Mouse (Mus musculus) megakaryocyte, adult 5-6 weeks (primary cell): ENCODE measurements at regions not wholly inside any gene's neighbourhood (a gene's known extent, or its start where the extent isn't known, plus 50 kb on each side); places are given as distances from the start of the nearest gene placed in this dataset.
A peak's percentile ranks its signal among the peaks of the same experiment; 100 is the strongest.
"Not testable (repeated sequence)": the region's sequence is repeated elsewhere in the genome, so short reads cannot be mapped to it uniquely, and the experiment has no call there.

Experiments used
- ATAC-seq: 2 replicates; pipeline ENCODE4 v1.8.0; 2016; ENCODE audit warnings: mild to moderate bottlenecking, inconsistent platforms; ENCODE audit not compliant: poor library complexity, severe bottlenecking

- peak; percentile 47 for ATAC-seq
Observed at GRCm38 (mm10) chr1:64463715-64464290, 68.6 kb upstream of the Creb1 start.

GRCm38 (mm10) chr1:64461616-64462015, 70.8 kb upstream of the Creb1 start:
- not testable (repeated sequence) for ATAC-seq

- ATAC-seq, result no peak
Observed at GRCm38 (mm10) chr1:64457872-64458271, 74.6 kb upstream of the Creb1 start.

GRCm38 (mm10) chr1:64449141-64449540, 83.3 kb upstream of the Creb1 start:
- ATAC-seq, result no peak

- ATAC-seq, result peak; percentile 75
Observed at GRCm38 (mm10) chr1:64448090-64448489, 84.4 kb upstream of the Creb1 start.

GRCm38 (mm10) chr1:64446492-64446891, 86.0 kb upstream of the Creb1 start:
- ATAC-seq, result no peak

- ATAC-seq, result peak; percentile 61
Observed at GRCm38 (mm10) chr1:64445919-64446318, 86.5 kb upstream of the Creb1 start.

- ATAC-seq, result no peak
Observed at GRCm38 (mm10) chr1:64443436-64443835, 89.0 kb upstream of the Creb1 start.

GRCm38 (mm10) chr1:64442179-64442874, 90.1 kb upstream of the Creb1 start:
- ATAC-seq, result no peak

- no peak for ATAC-seq
Observed at GRCm38 (mm10) chr1:64423256-64423655, 109.2 kb upstream of the Creb1 start.

- ATAC-seq, result no peak
Observed at GRCm38 (mm10) chr1:64418567-64418966, 113.9 kb upstream of the Creb1 start.

- no peak for ATAC-seq
Observed at GRCm38 (mm10) chr1:64415906-64416305, 116.5 kb upstream of the Creb1 start.

- ATAC-seq, result no peak
Observed at GRCm38 (mm10) chr1:64413181-64413560, 119.3 kb upstream of the Creb1 start.

- ATAC-seq, result no peak
Observed at GRCm38 (mm10) chr1:64412481-64413180, 119.8 kb upstream of the Creb1 start.

GRCm38 (mm10) chr1:64411851-64412480, 120.5 kb upstream of the Creb1 start:
- no peak for ATAC-seq

GRCm38 (mm10) chr1:64408807-64409582, 123.5 kb upstream of the Creb1 start:
- ATAC-seq, result no peak

- no peak for ATAC-seq
Observed at GRCm38 (mm10) chr1:64391525-64391924, 140.9 kb upstream of the Creb1 start.

- no peak for ATAC-seq
Observed at GRCm38 (mm10) chr1:64381264-64381663, 151.2 kb upstream of the Creb1 start.

GRCm38 (mm10) chr1:64376426-64376825, 156.0 kb upstream of the Creb1 start:
- ATAC-seq, result peak; percentile 77

GRCm38 (mm10) chr1:64374286-64375071, 158.0 kb upstream of the Creb1 start:
- no peak for ATAC-seq
